Mouse (Mus musculus) heart, embryonic 16.5 days (tissue): ENCODE results near the gene Tcp11l1. TPM values are rescaled to one million over a fixed set of nuclear protein-coding genes. Genes with fewer than 3 reads are reported as not detected.

Experiments used
- ATAC-seq: fragments of 200-750 bp; cut with Nextera tagmentation; replicated peaks from 2 replicates; pipeline ENCODE4 v1.8.0; 2017; ENCODE audit warnings: moderate number of reproducible peaks; ENCODE audit not compliant: insufficient read depth, low FRiP score; ENCODE audit errors: extremely low read depth
- H3K27ac ChIP-seq: fragments of 300-500 bp; sonication (generic); 2 replicates; pipeline ENCODE4 v1.5.1; 2014; ENCODE audit warnings: mild to moderate bottlenecking, low read length, control low read depth, moderate library complexity
- H3K27me3 ChIP-seq: fragments of 300-500 bp; sonication (generic); 2 replicates; pipeline ENCODE4 v1.6.1; 2014; ENCODE audit warnings: low read length, mixed read lengths; ENCODE audit not compliant: control insufficient read depth, insufficient read depth
- H3K36me3 ChIP-seq: fragments of 300-500 bp; sonication (generic); 2 replicates; pipeline ENCODE4 v1.6.1; 2014; ENCODE audit not compliant: control insufficient read depth, insufficient read depth
- H3K4me1 ChIP-seq: fragments of 300-500 bp; sonication (generic); 2 replicates; pipeline ENCODE4 v1.6.1; 2014; ENCODE audit warnings: low read length, mixed read lengths; ENCODE audit not compliant: control insufficient read depth, insufficient read depth
- H3K4me2 ChIP-seq: fragments of 300-500 bp; sonication (generic); 2 replicates; pipeline ENCODE4 v1.6.1; 2014; ENCODE audit warnings: low read depth, mild to moderate bottlenecking, control low read depth, low read length
- H3K4me3 ChIP-seq: fragments of 300-500 bp; sonication (generic); 2 replicates; pipeline ENCODE4 v1.5.1; 2014; ENCODE audit warnings: mild to moderate bottlenecking, control low read depth, low read length
- H3K9ac ChIP-seq: fragments of 300-500 bp; sonication (generic); 2 replicates; pipeline ENCODE4 v1.6.1; 2014; ENCODE audit warnings: low read length, control low read depth
- H3K9me3 ChIP-seq: fragments of 300-500 bp; sonication (generic); replicated peaks from 2 replicates; pipeline ENCODE4 v1.6.1; 2016; ENCODE audit warnings: low read length; ENCODE audit not compliant: control insufficient read depth
- WGBS: fragments of 180-500 bp; shearing (Covaris S2); extraction: QIAGEN DNeasy Blood & Tissue Kit; methylation state at CpG from one replicate; pipeline ENCODE4 v1.1.7; 2014; 5-methylcytosine and 5-hydroxymethylcytosine counted together
- polyA plus RNA-seq: library from polyadenylated mRNA; unstranded; fragments of >200 nt; fragmentation: Nextera tagmentation; extraction: Ambion mirVana; gene quantifications from 2 replicates; pipeline ENCODE4 v1.2.1, GENCODE M21; 2015

The Tcp11l1 gene
- polyA plus RNA-seq, 1 experiment from 2014 or later, result 28.0 TPM

DNA sequence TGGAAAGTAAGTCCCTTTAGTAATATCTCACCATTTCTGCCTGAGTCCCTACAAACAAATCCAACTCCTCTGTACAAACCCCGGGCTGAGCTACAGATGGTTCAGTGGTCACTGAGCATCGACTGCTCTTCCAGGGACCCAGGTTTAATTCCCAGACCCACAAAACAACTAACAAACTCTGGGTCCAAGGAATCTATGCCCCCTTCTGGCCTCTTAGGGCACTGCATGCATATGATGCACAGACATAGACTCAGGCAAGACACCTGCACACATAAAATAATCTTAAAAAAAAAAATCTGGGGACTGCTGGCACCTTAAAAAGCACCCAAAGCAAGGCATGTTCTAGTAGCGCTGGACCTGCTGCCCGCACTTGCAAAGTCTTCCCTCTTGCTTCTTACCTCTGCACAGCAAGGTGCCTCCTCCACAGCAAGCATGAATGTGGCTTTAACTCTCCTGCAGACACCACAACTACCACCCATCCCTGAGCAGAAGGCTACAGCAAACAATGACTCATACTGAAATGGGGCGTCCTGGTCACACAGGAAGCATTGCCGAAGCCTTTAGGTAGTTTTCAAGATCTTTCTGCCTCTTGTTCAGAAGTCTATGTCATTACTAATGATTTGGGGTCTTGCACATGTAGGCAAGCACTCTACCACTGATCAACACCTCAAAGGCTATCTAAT, 42.7 kb downstream of the Tcp11l1 start:
- Histone ChIP-seq H3K4me1 (no peaks in the 10 kb centered on the region), H3K9ac (no peak overlapping the region), H3K27me3 (no peaks in the 10 kb centered on the region), H3K4me2 (no peak overlapping the region), H3K4me3 (no peak overlapping the region), H3K9me3 (no peaks in the 10 kb centered on the region), H3K36me3 (peaks cover 16% of the 10 kb centered on the region), H3K27ac (no peak overlapping the region)
- no peak for ATAC-seq
- 84% methylated on average over 6 of the region's 6 CpGs for WGBS

DNA sequence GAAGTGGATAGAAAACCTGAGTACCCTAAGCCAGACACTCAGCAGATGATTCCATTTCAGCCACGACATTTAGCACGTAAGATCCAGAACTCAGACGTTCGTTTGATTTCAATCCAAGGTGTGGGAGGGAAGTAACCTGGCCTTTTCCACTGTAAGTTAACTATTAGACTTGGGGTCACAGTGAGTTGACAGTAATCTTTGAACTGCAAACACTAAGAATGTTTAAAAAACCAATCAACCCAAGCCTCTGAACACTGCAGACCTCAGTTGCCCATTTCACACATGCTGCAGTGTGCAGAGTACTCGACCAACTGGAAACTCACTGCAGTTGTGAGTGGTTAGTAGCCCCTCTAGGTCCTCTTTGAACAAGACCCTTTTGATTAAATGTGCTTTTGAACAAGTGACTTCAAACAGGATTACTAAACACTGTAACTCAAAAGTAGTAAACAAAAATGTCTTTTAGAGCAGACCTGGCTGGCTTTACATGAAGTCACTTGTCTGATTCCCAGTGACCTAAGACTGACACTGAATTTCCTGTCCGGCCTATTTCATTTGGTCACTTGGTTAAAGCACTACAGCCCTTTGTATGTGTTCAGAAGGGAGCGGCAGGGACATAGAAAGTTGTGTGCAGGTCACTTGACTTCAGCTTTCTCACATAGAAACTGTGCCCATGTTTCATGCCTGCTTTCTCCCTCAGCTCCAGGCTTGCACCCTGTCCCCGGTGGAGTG, 48.4 kb downstream of the Tcp11l1 start:
- no peak overlapping the region for H3K4me3 ChIP-seq
- H3K36me3 ChIP-seq, result peaks cover 35% of the 10 kb centered on the region
- WGBS, result 78% methylated on average over 8 of the region's 8 CpGs

GRCm38 (mm10) chr2:104658659-104659058, 53.3 kb downstream of the Tcp11l1 start:
- H3K27ac ChIP-seq, result no peak overlapping the region
- H3K9me3 ChIP-seq, result no peaks in the 10 kb centered on the region
- H3K4me2 ChIP-seq, result no peak overlapping the region
- H3K9ac ChIP-seq, result no peak overlapping the region
- no peaks in the 10 kb centered on the region for H3K27me3 ChIP-seq
- H3K4me1 ChIP-seq, result no peaks in the 10 kb centered on the region
- H3K36me3 ChIP-seq, result peaks cover 27% of the 10 kb centered on the region
- ATAC-seq, result no peak
- WGBS, result 84% methylated on average over 1 of the region's 1 CpGs
- no peak overlapping the region for H3K4me3 ChIP-seq

More for the DNA sequence above, 48.4 kb downstream of the Tcp11l1 start:
- no peaks in the 10 kb centered on the region for H3K27me3 ChIP-seq
- no peak for ATAC-seq
- no peaks in the 10 kb centered on the region for H3K9me3 ChIP-seq
- H3K4me1 ChIP-seq, result no peaks in the 10 kb centered on the region
- H3K4me2 ChIP-seq, result no peak overlapping the region
- no peak overlapping the region for H3K27ac ChIP-seq
- H3K9ac ChIP-seq, result no peak overlapping the region

DNA sequence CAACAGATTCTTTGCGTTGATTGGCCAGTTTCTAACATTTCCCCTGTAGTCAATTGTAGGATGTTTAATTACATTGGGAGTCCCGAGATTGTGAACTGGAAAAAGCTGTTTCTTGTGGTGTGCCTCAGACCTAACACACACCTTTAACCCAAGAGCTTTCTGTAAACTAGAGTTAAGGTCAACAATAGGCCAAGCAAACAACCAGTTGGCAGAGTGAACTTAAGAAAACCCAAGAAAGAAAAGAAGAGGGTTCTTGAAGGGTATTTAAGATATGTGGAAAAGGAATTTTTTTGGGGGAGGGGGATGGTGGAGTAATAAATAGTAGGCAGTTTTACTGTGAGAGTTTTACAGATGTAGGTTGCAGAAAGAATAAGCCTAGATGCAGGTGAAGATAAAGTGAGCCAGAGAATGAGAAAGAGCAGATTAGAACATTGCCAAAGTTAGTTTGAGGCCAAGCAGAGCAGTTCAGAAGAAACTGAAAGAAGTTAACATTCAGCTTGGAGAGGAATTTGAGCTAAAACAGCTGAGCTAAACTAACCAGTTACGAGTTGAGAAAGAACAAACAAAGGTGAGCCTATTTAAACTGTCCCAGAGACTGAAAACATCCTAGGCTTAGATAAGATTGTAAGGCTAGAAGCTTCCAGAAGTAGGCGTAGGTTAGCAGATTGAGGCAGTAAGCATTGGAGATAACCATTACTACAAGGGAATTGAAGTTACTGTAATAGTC, 95.8 kb downstream of the Tcp11l1 start:
- no peak for ATAC-seq
- WGBS, result 85% methylated on average over 4 of the region's 4 CpGs

GRCm38 (mm10) chr2:104614786-104615185, 97.2 kb downstream of the Tcp11l1 start:
- no peak overlapping the region for H3K27ac ChIP-seq
- peaks cover 6% of the 10 kb centered on the region; the same call in 1 of the 2 replicates for H3K36me3 ChIP-seq
- no peaks in the 10 kb centered on the region for H3K4me1 ChIP-seq
- ATAC-seq, result no peak
- no peak overlapping the region for H3K4me2 ChIP-seq
- no peaks in the 10 kb centered on the region for H3K27me3 ChIP-seq
- H3K9ac ChIP-seq, result no peak overlapping the region
- 90% methylated on average over 3 of the region's 3 CpGs for WGBS
- no peaks in the 10 kb centered on the region for H3K9me3 ChIP-seq
- H3K4me3 ChIP-seq, result no peak overlapping the region

More for the DNA sequence above, 95.8 kb downstream of the Tcp11l1 start:
- Histone ChIP-seq H3K4me2 (no peak overlapping the region), H3K9ac (no peak overlapping the region), H3K36me3 (peaks cover 6% of the 10 kb centered on the region; the same call in 1 of the 2 replicates), H3K4me1 (no peaks in the 10 kb centered on the region), H3K4me3 (no peak overlapping the region), H3K27ac (no peak overlapping the region), H3K27me3 (no peaks in the 10 kb centered on the region), H3K9me3 (no peaks in the 10 kb centered on the region)

Other genes with a start within 250 kb of the Tcp11l1 start
- 33.4 and 37.8 TPM in 2 replicates for gene Hipk3, start 217.7 kb downstream of the Tcp11l1 start, polyA plus RNA-seq
- 46.3 and 54.3 TPM in 2 replicates for gene Cstf3, start 121.6 kb downstream of the Tcp11l1 start, polyA plus RNA-seq
- gene Pin1rt1, start 4.2 kb upstream of the Tcp11l1 start, polyA plus RNA-seq, result not detected in 2 replicates
- gene Depdc7, start 30.7 kb upstream of the Tcp11l1 start, polyA plus RNA-seq, result 4.8 and 5.7 TPM in 2 replicates
- gene Qser1, start 104.6 kb upstream of the Tcp11l1 start, polyA plus RNA-seq, result 5.6 and 6.2 TPM in 2 replicates
- 1.3 and 1.7 TPM in 2 replicates for gene Prrg4, start 137.7 kb upstream of the Tcp11l1 start, polyA plus RNA-seq
- gene Ccdc73, start 155.6 kb upstream of the Tcp11l1 start, polyA plus RNA-seq, result 4.4 and 4.8 TPM in 2 replicates